ENCODE assay signal across 9 mouse cellular contexts in the genomic region with DNA sequence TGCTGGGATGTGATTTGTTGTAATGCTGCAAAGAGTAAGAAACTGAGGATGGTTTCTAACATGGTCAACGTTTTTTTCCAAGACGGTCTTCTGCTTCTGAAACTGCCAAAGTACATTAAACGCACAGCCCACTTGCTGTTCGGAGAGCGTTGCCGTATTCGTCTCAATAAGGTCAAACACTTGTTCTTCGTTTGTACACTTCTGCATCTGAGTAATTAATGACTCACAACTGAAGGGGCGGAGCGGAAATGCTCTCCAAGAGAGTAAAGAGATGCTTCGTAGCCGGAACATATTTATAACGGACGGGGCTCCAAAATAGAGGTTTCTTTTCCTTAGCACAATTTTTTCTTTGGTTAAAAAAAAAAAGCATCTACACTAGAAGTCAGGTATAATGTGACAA. TPM values are rescaled to one million over a fixed set of nuclear protein-coding genes. Genes with fewer than 3 reads are reported as not detected.
DNase-seq lines count a peak whose midpoint lies in the region; ATAC-seq and TF ChIP-seq lines count a peak whose summit lies in the region.
"Had no signal": no experiment of that assay in that cellular context is flagged by ENCODE, and none has a peak within 500 bp of the region (broad histone marks: within the 10 kb centered on the region; RNA-seq: fewer than 3 reads in every experiment).

No protein-coding gene starts in this region.

- no peak overlapping the region for H3K4me3 ChIP-seq in hindbrain, postnatal 0 days (ENCODE audit: low read length)

- H3K27me3 ChIP-seq in hindbrain, postnatal 0 days (ENCODE audit: insufficient read depth, low read length): no peaks in the 10 kb centered on the region

- H3K36me3 ChIP-seq in hindbrain, postnatal 0 days (ENCODE audit: insufficient read depth, low read length): peaks cover 2% of the 10 kb centered on the region

- no peaks in the 10 kb centered on the region for H3K9me3 ChIP-seq in hindbrain, postnatal 0 days (ENCODE audit: low read length)

- no peak overlapping the region for H3K9ac ChIP-seq in hindbrain, postnatal 0 days (replicated peaks; ENCODE audit: low read length)

- peak; percentile 22 for DNase-seq in CD4-positive, CD25-positive, alpha-beta regulatory T cell, adult 2 months (ENCODE audit: low read depth, low spot score)
- peak; percentile 20 for DNase-seq in kidney, adult 11 months
- DNase-seq in kidney, postnatal 10 days: no peak
- peak; percentile 87 for DNase-seq in 416B (ENCODE audit: low read depth)
- no peak for DNase-seq in hindbrain, postnatal 0 days (ENCODE audit: low spot score)
- DNase-seq: thymus, postnatal 4 days had no signal

- 82% methylated on average over 14 of the region's 14 CpGs for WGBS in hindbrain, postnatal 0 days

- no peak overlapping the region for H3K27ac ChIP-seq in hindbrain, postnatal 0 days

- H3K4me1 ChIP-seq in hindbrain, postnatal 0 days (ENCODE audit: insufficient read depth, low read length): no peaks in the 10 kb centered on the region

- peak overlapping the region; percentile 75 for H3K4me2 ChIP-seq in hindbrain, postnatal 0 days (ENCODE audit: low read depth, low read length)

- TF ChIP-seq CTCF in hindbrain, postnatal 0 days (IDR thresholded peaks at IDR 0.05; ENCODE audit: low read depth): no peak

- no peak for ATAC-seq in CD4-positive, CD25-positive, alpha-beta regulatory T cell, adult 4 months
- no peak for ATAC-seq in hindbrain, postnatal 0 days
- no peak for ATAC-seq in erythroid progenitor cell, adult 5-6 weeks (replicated peaks; ENCODE audit: low FRiP score, poor library complexity, severe bottlenecking)
- no peak for ATAC-seq in megakaryocyte progenitor cell, adult 5-6 weeks (replicated peaks; ENCODE audit: poor library complexity)

RNA-seq across cellular contexts. Expression of gene Fastkd1, which starts 1.1 kb away (rescaled TPM):
- polyA plus RNA-seq in CD4-positive, CD25-positive, alpha-beta regulatory T cell, adult 4 months (2017; shearing (Covaris generic)): 10 to 100 TPM in 1 of 2 experiments, 1 to 10 TPM in 1; 9.4 to 13.8 TPM
- 17.1 and 18.1 TPM in 2 replicates for total RNA-seq in hindbrain, postnatal 0 days (2014; rRNA removed)
- 10.8 and 12.3 TPM in 2 replicates for polyA plus RNA-seq in hindbrain, postnatal 0 days (2015; fragmentation: Nextera tagmentation; extraction: Ambion mirVana)
- total RNA-seq in erythroid progenitor cell, adult 5-6 weeks (2015; ENCODE audit: low replicate concordance): 2.1 and 2.5 TPM in 2 replicates
- 1.3 and 1.4 TPM in 2 replicates for total RNA-seq in erythroid progenitor cell, adult 5-6 weeks (2017; ENCODE audit: low replicate concordance)
- 21.3 and 21.8 TPM in 2 replicates for total RNA-seq in megakaryocyte progenitor cell, adult 5-6 weeks (2015)
- total RNA-seq in megakaryocyte progenitor cell, adult 5-6 weeks (2017): 16.7 and 17.0 TPM in 2 replicates

RNA-seq across cellular contexts. Expression of gene Ppig, which starts 10.2 kb away (rescaled TPM):
- polyA plus RNA-seq in CD4-positive, CD25-positive, alpha-beta regulatory T cell, adult 4 months (2017; shearing (Covaris generic)): 100 to 1,000 TPM; 138 to 192 TPM
- 9.9 and 11.3 TPM in 2 replicates for total RNA-seq in hindbrain, postnatal 0 days (2014; rRNA removed)
- 125 and 139 TPM in 2 replicates for polyA plus RNA-seq in hindbrain, postnatal 0 days (2015; fragmentation: Nextera tagmentation; extraction: Ambion mirVana)
- 35.7 and 45.7 TPM in 2 replicates for total RNA-seq in erythroid progenitor cell, adult 5-6 weeks (2015; ENCODE audit: low replicate concordance)
- 49.0 and 72.4 TPM in 2 replicates for total RNA-seq in erythroid progenitor cell, adult 5-6 weeks (2017; ENCODE audit: low replicate concordance)
- total RNA-seq in megakaryocyte progenitor cell, adult 5-6 weeks (2015): 136 and 142 TPM in 2 replicates
- 70.5 and 131 TPM in 2 replicates for total RNA-seq in megakaryocyte progenitor cell, adult 5-6 weeks (2017)

RNA-seq across cellular contexts. Expression of gene Klhl41, which starts 42.3 kb away (rescaled TPM):
- polyA plus RNA-seq in CD4-positive, CD25-positive, alpha-beta regulatory T cell, adult 4 months (2017; shearing (Covaris generic)): under 1 TPM in 1 of 2 experiments, not detected in 1; 0.12 TPM
- 1.3 TPM in 1 of 2 replicates, not detected in the other for total RNA-seq in hindbrain, postnatal 0 days (2014; rRNA removed)
- polyA plus RNA-seq in hindbrain, postnatal 0 days (2015; fragmentation: Nextera tagmentation; extraction: Ambion mirVana): 0.05 and 0.09 TPM in 2 replicates
- total RNA-seq in erythroid progenitor cell, adult 5-6 weeks (2015; ENCODE audit: low replicate concordance): not detected in 2 replicates
- not detected in 2 replicates for total RNA-seq in erythroid progenitor cell, adult 5-6 weeks (2017; ENCODE audit: low replicate concordance)
- total RNA-seq in megakaryocyte progenitor cell, adult 5-6 weeks (2015): not detected in 2 replicates
- total RNA-seq in megakaryocyte progenitor cell, adult 5-6 weeks (2017): 0.07 TPM in 1 of 2 replicates, not detected in the other

Comparison
In these comparisons a context has a peak if more than half of its experiments do, and no peak if none do; other contexts are left out.
1. DNase-seq: peak in CD4-positive, CD25-positive, alpha-beta regulatory T cell, adult 2 months (single experiment), kidney, adult 11 months (single experiment) and 416B (single experiment); none in kidney, postnatal 10 days (single experiment) and hindbrain, postnatal 0 days (single experiment).